Mouse (Mus musculus) adrenal gland, adult 18-20 months (tissue): Measurements from ENCODE around the gene Abraxas2. TPM values are rescaled to one million over a fixed set of nuclear protein-coding genes. Genes with fewer than 3 reads are reported as not detected.

Source experiments
- DNase-seq, 2 experiments: peaks; one replicate each; pipeline ENCODE4 v3.0.0; 2021 to 2022; ENCODE audit warnings: low spot score in 2 of 2
- total RNA-seq, 2 experiments: library from RNA; stranded (reverse); gene quantifications; 1 replicate in 1 of 2; 2 replicates in 1 of 2; pipeline ENCODE4 v1.2.3; 2021

The Abraxas2 gene
- total RNA-seq, 2 experiments from 2014 or later, result 32.9 to 36.9 TPM

DNA sequence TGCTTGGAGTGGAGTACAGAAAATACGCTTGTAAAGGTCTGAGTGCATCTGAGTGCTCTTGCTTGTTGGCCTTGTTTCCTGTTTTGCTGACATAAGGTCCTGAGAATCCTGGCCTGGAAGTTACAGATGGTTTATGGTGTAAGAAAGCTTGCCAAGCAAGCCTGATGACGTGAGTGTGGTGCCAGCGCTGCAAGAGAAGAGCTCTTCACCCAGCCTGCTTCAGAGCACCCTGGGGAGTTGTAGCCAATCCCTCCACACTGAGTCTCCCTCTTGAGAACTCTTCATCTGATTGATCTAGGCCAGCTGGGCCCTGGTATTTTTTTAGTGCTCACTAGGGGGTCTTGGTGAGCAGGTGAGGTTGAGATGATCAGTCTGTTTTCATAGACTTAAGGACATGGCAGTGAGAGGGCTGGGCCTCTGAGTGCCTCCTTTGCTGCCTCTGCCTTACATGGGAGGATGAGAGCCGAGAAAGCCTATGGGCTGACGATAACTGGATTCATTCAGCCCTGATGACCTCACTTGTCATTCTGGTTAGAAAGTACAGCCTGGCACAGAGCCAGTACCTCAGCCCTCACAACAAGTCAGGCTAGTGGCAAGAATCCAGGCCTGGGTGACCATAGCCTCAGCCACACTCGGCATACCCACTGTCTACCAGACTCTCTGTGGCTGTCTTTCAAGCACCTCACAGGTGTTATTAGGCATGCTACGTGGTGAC lies 36.0 kb downstream of the Abraxas2 start:
- peak; percentile 52 to 55 for DNase-seq

GRCm38 (mm10) chr7:132896206-132896815 lies 37.3 kb downstream of the Abraxas2 start:
- peak in 1 of 2 experiments; percentile 26 for DNase-seq

- no peak for DNase-seq
Observed at GRCm38 (mm10) chr7:132897258-132897657, 38.2 kb downstream of the Abraxas2 start.

DNA sequence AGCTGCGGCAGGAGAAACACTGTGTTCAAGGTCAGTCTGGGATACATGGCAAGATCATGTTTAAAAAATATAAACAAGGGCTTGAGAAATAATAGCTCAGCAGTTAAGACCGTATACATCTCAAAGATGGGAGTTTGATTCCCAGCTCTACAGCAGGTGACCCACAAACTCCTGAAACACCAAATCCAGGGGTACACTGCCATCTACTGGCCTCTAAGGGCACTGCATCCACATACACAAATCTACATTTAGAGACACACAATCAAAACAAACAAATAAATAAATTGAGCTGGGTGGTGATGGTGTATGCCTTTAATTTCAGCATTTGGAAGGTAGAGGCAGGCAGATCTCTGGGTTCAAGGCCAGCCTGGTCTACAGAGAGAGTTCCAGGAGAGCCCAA lies 39.2 kb downstream of the Abraxas2 start:
- DNase-seq, result no peak

DNA sequence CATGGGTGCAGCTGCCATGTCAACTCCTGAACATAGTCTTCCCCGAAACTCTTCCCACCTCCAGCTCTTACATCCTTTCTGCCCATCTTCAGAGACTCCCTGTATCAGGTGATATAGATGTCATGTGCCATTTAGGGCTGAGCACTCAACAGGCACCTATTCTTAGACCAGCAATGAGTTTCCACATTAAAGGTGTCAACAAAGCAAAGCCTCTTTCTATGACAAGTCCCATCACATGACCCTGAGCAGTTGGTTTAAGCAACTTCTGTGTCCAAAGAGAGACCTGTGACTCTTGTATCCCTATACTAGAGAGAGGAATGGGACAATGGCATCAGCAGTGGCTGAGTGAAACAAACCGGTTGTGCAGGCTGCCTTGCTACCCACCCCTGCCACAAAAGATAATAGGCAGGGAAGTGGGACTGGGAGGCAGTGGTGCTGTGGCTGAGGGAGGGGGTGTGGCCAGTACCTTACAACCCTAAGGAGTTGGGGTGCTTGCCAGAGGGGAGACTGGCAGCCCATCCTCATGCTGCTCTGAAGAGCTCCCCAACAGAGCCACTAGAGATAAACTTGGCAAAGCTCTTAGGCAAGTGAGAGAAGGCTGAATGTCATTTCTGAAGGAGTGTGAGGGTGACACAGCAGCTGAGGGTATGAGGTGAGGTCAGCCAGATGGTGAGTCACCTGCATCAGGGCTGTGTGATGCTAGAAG lies 42.0 kb downstream of the Abraxas2 start:
- no peak for DNase-seq

DNA sequence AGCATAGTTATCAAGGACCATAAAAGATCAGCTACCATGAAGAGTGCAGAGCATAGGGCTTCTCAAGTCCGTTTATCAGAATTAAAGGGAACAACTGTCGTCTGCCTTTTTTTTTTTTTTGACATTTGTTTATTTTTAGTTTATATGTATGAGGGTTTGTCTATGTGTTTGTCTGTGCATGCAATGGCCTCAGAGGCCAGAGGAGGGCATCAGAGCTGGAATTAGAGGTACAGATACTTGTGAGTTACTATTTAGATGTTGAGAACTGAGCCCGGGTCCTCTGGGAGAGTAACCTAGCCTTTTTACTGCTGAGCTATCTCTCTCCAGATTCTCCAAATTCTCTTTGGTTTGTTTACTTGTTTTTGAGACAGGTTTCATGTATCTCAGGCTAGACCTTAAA lies 44.8 kb downstream of the Abraxas2 start:
- DNase-seq, result no peak

DNA sequence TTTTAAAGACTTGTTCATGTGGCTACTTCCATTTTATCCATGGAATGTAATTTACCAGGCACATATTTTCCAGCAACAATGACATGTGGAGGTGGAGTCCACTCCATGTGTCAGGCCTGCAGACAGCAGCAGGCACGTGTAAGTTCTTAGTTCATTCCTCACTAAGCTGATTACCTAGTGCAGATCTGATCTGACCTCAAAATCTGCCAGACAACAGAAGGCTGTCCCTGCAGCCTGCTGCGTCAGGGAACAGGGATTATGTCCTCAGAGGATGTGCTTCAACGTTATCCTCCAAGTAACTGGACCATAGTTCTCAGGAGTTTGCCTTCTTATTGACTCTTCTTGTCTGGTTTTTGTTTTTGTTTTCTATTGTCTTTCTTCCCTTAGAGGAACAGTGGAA lies 62.9 kb downstream of the Abraxas2 start:
- DNase-seq, result no peak

GRCm38 (mm10) chr7:132925227-132925626 lies 66.2 kb downstream of the Abraxas2 start:
- no peak for DNase-seq

DNA sequence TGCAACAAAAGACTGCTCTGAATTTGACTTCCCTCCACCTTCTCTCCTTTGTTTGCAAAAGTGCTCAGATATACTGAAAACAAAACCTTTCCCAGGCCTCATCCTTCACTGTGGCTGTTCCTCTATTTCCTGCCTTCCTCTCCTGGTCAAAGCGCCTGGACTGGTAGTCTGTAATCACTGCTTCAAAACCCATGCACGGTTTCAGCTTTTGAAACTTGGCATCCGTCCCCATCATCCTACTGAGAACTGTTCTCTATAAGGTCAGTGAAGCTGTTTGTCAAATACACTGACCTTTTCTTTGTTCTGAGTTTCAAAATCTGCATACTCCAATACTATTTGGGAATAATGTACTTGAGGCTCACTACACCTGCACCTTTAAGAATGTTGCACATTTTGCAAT lies 68.2 kb downstream of the Abraxas2 start:
- peak in 1 of 2 experiments; percentile 33 for DNase-seq

GRCm38 (mm10) chr7:132930055-132930454 lies 71.0 kb downstream of the Abraxas2 start:
- DNase-seq, result no peak

DNA sequence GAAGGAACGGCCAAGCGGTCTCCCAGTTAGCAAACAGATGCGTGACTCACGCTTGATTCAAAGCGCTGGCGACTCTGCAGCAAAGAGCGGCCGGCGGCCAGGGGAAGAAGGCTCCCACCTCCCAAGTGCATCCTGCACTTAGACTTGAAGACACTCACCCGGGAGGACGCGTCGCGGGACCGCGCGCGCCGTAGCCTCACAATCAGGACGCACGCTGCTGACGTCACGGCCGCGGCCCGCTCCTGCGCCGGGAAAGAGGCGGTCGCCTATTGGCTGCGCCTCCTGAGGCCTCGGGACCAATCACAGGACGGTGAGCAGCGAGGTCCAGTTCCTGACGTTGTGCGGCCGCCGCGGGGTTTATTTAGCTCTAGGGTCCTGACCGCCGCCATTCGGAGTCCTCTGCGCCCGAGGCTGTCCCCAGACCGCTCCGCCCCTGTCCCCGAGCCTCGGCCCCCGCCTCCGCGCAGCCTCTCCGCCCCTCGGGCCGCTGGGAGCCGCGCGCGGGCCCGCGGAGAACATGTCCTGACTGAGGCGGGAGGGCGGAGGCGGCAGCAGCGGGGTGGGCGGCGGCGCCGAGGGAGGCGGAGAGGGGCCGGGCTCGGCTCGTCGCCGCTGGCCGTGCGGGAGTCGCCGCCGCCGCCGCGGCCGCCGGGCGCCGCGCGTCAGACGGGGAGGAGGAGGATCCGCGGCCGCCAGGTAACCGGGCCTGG lies 72.0 kb downstream of the Abraxas2 start, which contains the start of gene Zranb1:
TSS of gene Zranb1 (plus strand) at position 293 of the 710 bp plus-strand sequence.
- DNase-seq, result peak; percentile 97

DNA sequence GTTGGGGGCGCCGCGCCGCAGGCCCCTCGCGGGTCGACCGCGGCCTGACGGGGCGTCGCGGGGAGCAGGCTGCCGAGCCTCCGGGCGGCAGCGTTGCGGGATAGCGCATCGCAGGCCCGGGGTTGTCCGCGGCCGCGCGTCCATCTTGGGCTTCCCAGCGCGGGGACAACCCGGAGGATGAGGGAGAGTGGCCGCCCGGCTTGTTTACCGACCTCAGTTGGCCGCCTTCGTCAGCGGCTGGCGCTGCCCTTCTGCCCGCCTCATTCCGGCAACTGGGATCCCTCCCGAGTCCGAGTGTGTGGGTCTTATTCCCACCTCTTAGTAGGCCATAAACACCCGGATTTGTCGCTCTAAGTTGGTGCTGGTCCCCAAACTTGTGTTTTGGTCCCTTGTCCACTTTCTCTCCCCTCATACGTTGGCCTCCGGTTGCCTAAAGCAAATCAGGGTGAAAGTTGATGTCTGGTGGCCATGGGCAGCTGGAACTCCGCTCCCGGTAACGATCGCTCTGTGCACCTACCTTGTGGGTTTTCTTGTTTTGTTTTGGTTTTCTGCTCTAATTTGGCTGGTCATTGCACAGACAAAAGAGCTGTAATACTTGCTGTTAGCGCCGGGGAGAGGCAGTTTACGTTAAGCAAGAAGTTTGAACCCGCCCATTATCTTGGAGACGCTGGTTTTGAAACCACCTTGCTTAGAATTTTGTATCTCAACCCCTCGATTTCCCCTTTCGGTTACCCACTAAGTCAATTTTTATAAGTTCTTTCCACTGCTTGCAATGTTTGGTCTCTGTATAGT lies 72.7 kb downstream of the Abraxas2 start:
- peak in 1 of 2 experiments; percentile 45 for DNase-seq

DNA sequence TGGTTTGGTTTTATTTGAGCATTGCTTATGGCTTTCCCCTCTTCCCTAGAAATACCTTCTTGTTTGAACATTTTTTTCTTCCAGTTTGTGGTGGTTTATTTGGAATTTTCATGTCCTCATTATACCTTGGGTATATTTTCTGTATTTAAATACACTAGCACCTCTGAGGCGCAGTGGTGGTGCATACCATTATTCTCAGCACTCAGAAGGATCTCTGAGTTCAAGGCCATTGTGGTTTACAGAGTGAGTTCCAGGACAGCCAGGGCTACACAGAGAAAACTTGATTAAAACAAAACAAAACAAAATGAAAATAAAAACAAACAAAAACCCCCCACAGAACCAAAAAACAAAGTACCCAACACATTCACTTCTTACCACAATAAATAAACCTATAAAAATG lies 74.3 kb downstream of the Abraxas2 start:
- no peak for DNase-seq

Other genes starting within 250 kb of the Abraxas2 start
- 10 to 100 TPM; 17.1 to 26.8 TPM for gene Lhpp, start 248.6 kb upstream of the Abraxas2 start, total RNA-seq
- 10 to 100 TPM; 41.2 to 71.7 TPM for gene Fam53b, start 45.3 kb upstream of the Abraxas2 start, total RNA-seq
- 10 to 100 TPM; 25.0 to 27.7 TPM for gene Eef1akmt2, start 6.6 kb upstream of the Abraxas2 start, total RNA-seq
- gene Zranb1, start 71.9 kb downstream of the Abraxas2 start, total RNA-seq, result 10 to 100 TPM; 25.1 to 28.4 TPM